Mouse (Mus musculus): ENCODE measurements around the gene Wnk2. TPM values are rescaled to one million over a fixed set of nuclear protein-coding genes. Genes with fewer than 3 reads are reported as not detected.

Wnk2 gene
- polyA plus RNA-seq, 1 experiment from 2014 or later = 1.6 TPM

- H3K4me1 ChIP-seq (ENCODE audit: control insufficient read depth, insufficient read depth, low read length) = peaks cover 12% of the 10 kb centered on the region
- H3K27me3 ChIP-seq (ENCODE audit: control insufficient read depth, insufficient read depth, low read length) = no peaks in the 10 kb centered on the region
- peak overlapping the region; percentile 72 for H3K4me2 ChIP-seq
- ATAC-seq (replicated peaks; ENCODE audit: insufficient number of reproducible peaks, low FRiP score, low TSS enrichment) = peak; percentile 46; the same call in 1 of the 2 replicates
- H3K27ac ChIP-seq (ENCODE audit: low read depth, low read length) = peak overlapping the region; percentile 59
- H3K36me3 ChIP-seq (ENCODE audit: control insufficient read depth, insufficient read depth, low read length) = no peaks in the 10 kb centered on the region
- peak overlapping the region; percentile 52; the same call in 1 of the 2 replicates for H3K9ac ChIP-seq (ENCODE audit: low read depth, low read length)
- peak overlapping the region; percentile 32 for H3K4me3 ChIP-seq (ENCODE audit: low read depth, low read length)
- peaks cover 3% of the 10 kb centered on the region; the same call in 1 of the 2 replicates for H3K9me3 ChIP-seq (replicated peaks; ENCODE audit: control insufficient read depth, low read length)
- WGBS (ENCODE audit: insufficient replicate concordance) = 5% methylated on average over 30 of the region's 30 CpGs
Observed at GRCm38 (mm10) chr13:49015366-49016306, 132.2 kb downstream of the Wnk2 start.

GRCm38 (mm10) chr13:49013206-49013794 lies 134.5 kb downstream of the Wnk2 start:
- Histone ChIP-seq H3K36me3 (ENCODE audit: control insufficient read depth, insufficient read depth, low read length) (no peaks in the 10 kb centered on the region), H3K9ac (ENCODE audit: low read depth, low read length) (no peak overlapping the region), H3K4me1 (ENCODE audit: control insufficient read depth, insufficient read depth, low read length) (peaks cover 9% of the 10 kb centered on the region; the same call in 1 of the 2 replicates), H3K9me3 (replicated peaks; ENCODE audit: control insufficient read depth, low read length) (peaks cover 3% of the 10 kb centered on the region; the same call in 1 of the 2 replicates), H3K4me2 (no peak overlapping the region), H3K27ac (ENCODE audit: low read depth, low read length) (no peak overlapping the region), H3K4me3 (ENCODE audit: low read depth, low read length) (no peak overlapping the region), H3K27me3 (ENCODE audit: control insufficient read depth, insufficient read depth, low read length) (no peaks in the 10 kb centered on the region)
- ATAC-seq (replicated peaks; ENCODE audit: insufficient number of reproducible peaks, low FRiP score, low TSS enrichment) = no peak
- WGBS (ENCODE audit: insufficient replicate concordance) = 62% methylated on average over 5 of the region's 5 CpGs

- H3K4me1 ChIP-seq (ENCODE audit: control insufficient read depth, insufficient read depth, low read length) = no peaks in the 10 kb centered on the region
- no peaks in the 10 kb centered on the region for H3K9me3 ChIP-seq (replicated peaks; ENCODE audit: control insufficient read depth, low read length)
- no peak overlapping the region for H3K4me2 ChIP-seq
- H3K27ac ChIP-seq (ENCODE audit: low read depth, low read length) = no peak overlapping the region
- 53% methylated on average over 3 of the region's 3 CpGs for WGBS (ENCODE audit: insufficient replicate concordance)
- ATAC-seq (replicated peaks; ENCODE audit: insufficient number of reproducible peaks, low FRiP score, low TSS enrichment) = no peak
- H3K9ac ChIP-seq (ENCODE audit: low read depth, low read length) = no peak overlapping the region
- H3K27me3 ChIP-seq (ENCODE audit: control insufficient read depth, insufficient read depth, low read length) = no peaks in the 10 kb centered on the region
- no peaks in the 10 kb centered on the region for H3K36me3 ChIP-seq (ENCODE audit: control insufficient read depth, insufficient read depth, low read length)
- H3K4me3 ChIP-seq (ENCODE audit: low read depth, low read length) = no peak overlapping the region
Observed at GRCm38 (mm10) chr13:49001691-49002090, 146.1 kb downstream of the Wnk2 start.

GRCm38 (mm10) chr13:48998591-48998990 lies 149.2 kb downstream of the Wnk2 start:
- H3K27me3 ChIP-seq (ENCODE audit: control insufficient read depth, insufficient read depth, low read length) = no peaks in the 10 kb centered on the region
- H3K4me1 ChIP-seq (ENCODE audit: control insufficient read depth, insufficient read depth, low read length) = no peaks in the 10 kb centered on the region
- WGBS (ENCODE audit: insufficient replicate concordance) = 7% methylated on average over 6 of the region's 6 CpGs
- H3K36me3 ChIP-seq (ENCODE audit: control insufficient read depth, insufficient read depth, low read length) = no peaks in the 10 kb centered on the region
- no peak overlapping the region for H3K9ac ChIP-seq (ENCODE audit: low read depth, low read length)
- H3K9me3 ChIP-seq (replicated peaks; ENCODE audit: control insufficient read depth, low read length) = no peaks in the 10 kb centered on the region
- no peak overlapping the region for H3K4me3 ChIP-seq (ENCODE audit: low read depth, low read length)
- no peak overlapping the region for H3K27ac ChIP-seq (ENCODE audit: low read depth, low read length)
- no peak overlapping the region for H3K4me2 ChIP-seq
- ATAC-seq (replicated peaks; ENCODE audit: insufficient number of reproducible peaks, low FRiP score, low TSS enrichment) = 0 out of 2 replicates have a peak, but pooled peaks have one; percentile 35

- no peak overlapping the region for H3K27ac ChIP-seq (ENCODE audit: low read depth, low read length)
- no peak overlapping the region for H3K4me3 ChIP-seq (ENCODE audit: low read depth, low read length)
- no peak for ATAC-seq (replicated peaks; ENCODE audit: insufficient number of reproducible peaks, low FRiP score, low TSS enrichment)
- H3K4me2 ChIP-seq = no peak overlapping the region
- H3K36me3 ChIP-seq (ENCODE audit: control insufficient read depth, insufficient read depth, low read length) = no peaks in the 10 kb centered on the region
- no peaks in the 10 kb centered on the region for H3K9me3 ChIP-seq (replicated peaks; ENCODE audit: control insufficient read depth, low read length)
- no peak overlapping the region for H3K9ac ChIP-seq (ENCODE audit: low read depth, low read length)
- whole genome bisulfite sequencing (ENCODE audit: insufficient replicate concordance) = 84% methylated on average over 4 of the region's 4 CpGs
- no peaks in the 10 kb centered on the region for H3K27me3 ChIP-seq (ENCODE audit: control insufficient read depth, insufficient read depth, low read length)
- no peaks in the 10 kb centered on the region for H3K4me1 ChIP-seq (ENCODE audit: control insufficient read depth, insufficient read depth, low read length)
Observed at GRCm38 (mm10) chr13:48996731-48997130, 151.1 kb downstream of the Wnk2 start.

GRCm38 (mm10) chr13:48994903-48995302 lies 152.9 kb downstream of the Wnk2 start:
- Histone ChIP-seq H3K9ac (ENCODE audit: low read depth, low read length) (no peak overlapping the region), H3K36me3 (ENCODE audit: control insufficient read depth, insufficient read depth, low read length) (no peaks in the 10 kb centered on the region), H3K27me3 (ENCODE audit: control insufficient read depth, insufficient read depth, low read length) (no peaks in the 10 kb centered on the region), H3K4me2 (no peak overlapping the region), H3K27ac (ENCODE audit: low read depth, low read length) (no peak overlapping the region), H3K9me3 (replicated peaks; ENCODE audit: control insufficient read depth, low read length) (no peaks in the 10 kb centered on the region), H3K4me3 (ENCODE audit: low read depth, low read length) (no peak overlapping the region), H3K4me1 (ENCODE audit: control insufficient read depth, insufficient read depth, low read length) (no peaks in the 10 kb centered on the region)
- no peak for ATAC-seq (replicated peaks; ENCODE audit: insufficient number of reproducible peaks, low FRiP score, low TSS enrichment)
- 48% methylated on average over 3 of the region's 3 CpGs for WGBS (ENCODE audit: insufficient replicate concordance)

- Histone ChIP-seq H3K27ac (ENCODE audit: low read depth, low read length) (no peak overlapping the region), H3K9me3 (replicated peaks; ENCODE audit: control insufficient read depth, low read length) (no peaks in the 10 kb centered on the region), H3K27me3 (ENCODE audit: control insufficient read depth, insufficient read depth, low read length) (no peaks in the 10 kb centered on the region), H3K4me1 (ENCODE audit: control insufficient read depth, insufficient read depth, low read length) (no peaks in the 10 kb centered on the region), H3K4me3 (ENCODE audit: low read depth, low read length) (no peak overlapping the region), H3K36me3 (ENCODE audit: control insufficient read depth, insufficient read depth, low read length) (no peaks in the 10 kb centered on the region), H3K4me2 (no peak overlapping the region), H3K9ac (ENCODE audit: low read depth, low read length) (no peak overlapping the region)
- ATAC-seq (replicated peaks; ENCODE audit: insufficient number of reproducible peaks, low FRiP score, low TSS enrichment) = no peak
Observed at GRCm38 (mm10) chr13:48992914-48993313, 154.9 kb downstream of the Wnk2 start.

- H3K4me2 ChIP-seq = no peak overlapping the region
- no peaks in the 10 kb centered on the region for H3K4me1 ChIP-seq (ENCODE audit: control insufficient read depth, insufficient read depth, low read length)
- 64% methylated on average over 2 of the region's 2 CpGs for WGBS (ENCODE audit: insufficient replicate concordance)
- ATAC-seq (replicated peaks; ENCODE audit: insufficient number of reproducible peaks, low FRiP score, low TSS enrichment) = no peak
- no peaks in the 10 kb centered on the region for H3K9me3 ChIP-seq (replicated peaks; ENCODE audit: control insufficient read depth, low read length)
- H3K9ac ChIP-seq (ENCODE audit: low read depth, low read length) = no peak overlapping the region
- no peaks in the 10 kb centered on the region for H3K36me3 ChIP-seq (ENCODE audit: control insufficient read depth, insufficient read depth, low read length)
- H3K27me3 ChIP-seq (ENCODE audit: control insufficient read depth, insufficient read depth, low read length) = no peaks in the 10 kb centered on the region
- no peak overlapping the region for H3K27ac ChIP-seq (ENCODE audit: low read depth, low read length)
- H3K4me3 ChIP-seq (ENCODE audit: low read depth, low read length) = no peak overlapping the region
Observed at GRCm38 (mm10) chr13:48990138-48990537, 157.7 kb downstream of the Wnk2 start.
